Mouse (Mus musculus) right cerebral cortex, postnatal 14 days (tissue): Measurements from ENCODE around the gene Gpr35.
"Not testable (repeated sequence)": the region's sequence is repeated elsewhere in the genome, so short reads cannot be mapped to it uniquely, and the experiment has no call there.

Experiments used
- DNase-seq: peaks from one replicate; pipeline ENCODE4 v3.0.0; 2022

The Gpr35 gene

GRCm38 (mm10) chr1:92934182-92934827 is 16.4 kb upstream of the Gpr35 start, which contains the start of gene Capn10:
TSS of gene Capn10 (plus strand) at chr1:92934376.
- DNase-seq, result peak; percentile 91

GRCm38 (mm10) chr1:92935054-92935962 is 15.4 kb upstream of the Gpr35 start:
- peak; percentile 63 for DNase-seq

DNA sequence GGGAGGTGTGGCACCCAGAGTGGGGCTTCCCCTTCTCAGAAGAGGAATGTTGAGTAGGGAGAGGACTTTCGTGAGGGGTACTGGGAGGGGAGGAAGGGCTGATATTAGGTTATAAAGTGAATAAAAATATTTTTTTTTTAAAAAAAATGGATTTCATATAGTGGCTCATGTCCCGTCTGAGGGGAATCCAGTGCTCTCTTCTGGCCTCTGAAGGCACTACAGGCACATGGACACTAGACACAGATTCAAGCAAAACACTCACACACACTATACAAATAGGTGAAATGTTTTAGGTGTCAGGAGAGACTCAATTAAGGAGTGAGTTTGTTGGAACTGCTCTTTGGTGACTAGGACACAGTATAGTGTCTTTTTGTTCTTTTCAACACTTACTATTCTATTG is 14.7 kb upstream of the Gpr35 start:
- no peak for DNase-seq

DNA sequence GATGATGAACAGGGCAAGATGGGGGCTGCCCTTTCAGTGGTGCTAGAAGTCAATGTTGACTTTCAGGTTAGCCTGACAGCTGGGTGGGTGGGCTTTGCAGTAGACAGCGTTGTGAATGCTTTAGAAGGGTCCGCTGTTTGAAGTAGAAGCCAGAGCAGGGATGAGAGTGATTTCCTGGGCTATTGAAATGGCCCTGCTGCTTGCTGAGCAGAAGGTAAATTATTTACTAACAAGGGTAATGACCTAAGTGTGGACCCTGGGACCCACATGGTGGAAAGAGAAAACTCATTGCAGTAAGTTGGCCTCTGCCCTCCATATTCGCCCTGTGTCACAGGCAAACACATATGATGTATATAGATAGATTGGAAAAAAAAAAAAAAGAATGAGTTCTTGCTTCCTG is 14.2 kb upstream of the Gpr35 start:
- DNase-seq, result no peak

GRCm38 (mm10) chr1:92937797-92938196 is 12.9 kb upstream of the Gpr35 start:
- DNase-seq, result no peak

- no peak for DNase-seq
Observed at GRCm38 (mm10) chr1:92939746-92940145, 10.9 kb upstream of the Gpr35 start.

- DNase-seq, result no peak
Observed at GRCm38 (mm10) chr1:92943219-92943989, 7.3 kb upstream of the Gpr35 start.

DNA sequence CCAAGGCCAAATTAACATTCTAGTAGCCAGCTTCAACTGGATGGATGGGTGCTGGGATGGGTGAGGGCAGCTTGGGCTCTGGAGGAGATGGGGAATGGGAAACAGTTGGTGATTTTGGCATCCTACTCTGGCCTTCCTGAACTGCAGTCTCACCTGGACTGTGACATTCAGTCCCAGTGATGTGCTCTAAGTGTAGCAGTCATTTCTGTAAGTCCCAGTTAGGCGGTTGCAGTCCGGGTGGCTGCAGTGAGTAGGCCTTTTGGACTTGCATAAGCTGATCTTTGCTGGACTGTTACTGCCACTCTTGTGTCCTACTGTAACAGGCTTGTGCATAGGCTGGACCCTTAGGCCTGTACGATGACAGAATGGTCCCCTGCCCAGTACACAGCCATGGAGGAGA is 2.7 kb upstream of the Gpr35 start:
- DNase-seq, result no peak

- DNase-seq, result no peak
Observed at GRCm38 (mm10) chr1:92949426-92949825, 1.2 kb upstream of the Gpr35 start.

- no peak for DNase-seq
Observed at GRCm38 (mm10) chr1:92953641-92954040, 3.0 kb downstream of the Gpr35 start.

DNA sequence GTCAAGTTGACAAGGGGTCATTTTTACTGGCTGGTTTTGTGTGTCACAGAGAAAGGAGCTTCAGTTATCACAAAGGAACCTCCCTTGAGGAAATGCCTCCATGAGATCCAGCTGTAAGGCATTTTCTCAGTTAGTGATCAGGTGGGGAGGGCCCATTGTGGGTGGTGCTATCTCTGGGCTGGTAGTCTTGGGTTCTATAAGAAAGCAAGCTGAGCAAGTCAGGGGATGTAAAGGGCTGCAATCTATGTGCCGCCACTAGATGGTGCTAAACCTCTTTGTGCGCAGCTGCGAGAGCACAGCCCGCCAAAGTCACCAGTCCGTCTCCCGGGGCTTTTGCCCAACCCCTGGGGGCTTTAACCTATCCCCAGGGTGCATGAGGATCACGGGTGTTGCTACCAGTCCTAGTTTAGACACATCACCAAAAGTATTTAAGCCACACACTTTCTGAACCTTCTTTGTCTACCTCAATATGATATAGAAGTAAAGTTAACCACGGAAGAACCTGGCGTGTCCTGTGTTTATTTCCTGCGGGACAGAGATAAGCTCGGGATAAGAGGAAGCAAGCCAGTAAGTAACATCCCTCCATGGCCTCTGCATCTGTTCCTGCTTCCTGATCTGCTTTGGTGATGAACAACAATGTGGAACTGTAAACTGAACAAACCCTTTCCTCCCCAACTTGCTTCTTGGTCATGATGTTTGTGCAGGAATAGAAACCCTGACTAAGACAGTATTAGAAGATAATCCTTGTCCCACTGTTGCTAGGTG is 6.1 kb downstream of the Gpr35 start:
- DNase-seq, result peak; percentile 75

DNA sequence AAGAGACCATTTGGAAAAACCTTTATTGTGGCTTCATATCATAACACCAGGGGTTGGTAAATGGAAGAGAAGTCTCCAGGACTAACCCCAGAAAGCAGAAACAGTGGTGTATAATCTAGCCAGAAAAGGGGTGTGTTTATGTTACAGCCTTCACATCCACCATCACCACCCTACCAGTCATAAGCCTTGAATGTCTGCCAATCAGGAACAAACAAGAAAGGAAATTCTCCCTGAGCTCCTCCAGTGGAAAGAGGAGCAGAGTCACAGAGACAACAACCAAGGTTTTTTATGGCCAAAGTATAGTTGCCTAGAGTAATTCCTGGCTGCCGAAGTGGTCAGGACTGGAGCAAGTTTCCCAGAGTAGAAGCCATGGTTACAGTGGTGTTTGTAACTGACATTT is 8.3 kb downstream of the Gpr35 start:
- no peak for DNase-seq

DNA sequence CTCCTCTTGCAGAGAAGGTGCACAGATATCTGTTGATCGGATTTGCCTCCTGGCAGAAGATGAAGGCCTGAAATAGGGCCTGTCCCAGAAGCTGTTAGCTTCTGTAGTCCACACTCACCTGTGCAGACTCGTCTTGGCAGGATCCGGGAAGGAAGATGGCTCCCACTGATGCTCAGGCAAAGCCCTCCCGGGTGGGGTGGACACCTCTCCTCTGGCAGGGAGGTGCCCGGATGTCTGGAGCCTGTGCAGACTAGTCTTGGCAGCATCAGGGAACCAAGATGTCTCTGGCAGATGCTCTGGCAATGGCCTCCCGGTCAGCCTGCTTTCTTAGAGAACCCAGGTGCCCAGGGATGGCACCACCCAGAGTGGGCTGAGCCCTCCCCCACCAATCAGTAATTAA is 20.1 kb downstream of the Gpr35 start:
- DNase-seq, result not testable (repeated sequence)

- no peak for DNase-seq
Observed at GRCm38 (mm10) chr1:92971879-92972795, 21.5 kb downstream of the Gpr35 start.

GRCm38 (mm10) chr1:92972854-92973253 is 22.2 kb downstream of the Gpr35 start:
- DNase-seq, result peak; percentile 69

DNA sequence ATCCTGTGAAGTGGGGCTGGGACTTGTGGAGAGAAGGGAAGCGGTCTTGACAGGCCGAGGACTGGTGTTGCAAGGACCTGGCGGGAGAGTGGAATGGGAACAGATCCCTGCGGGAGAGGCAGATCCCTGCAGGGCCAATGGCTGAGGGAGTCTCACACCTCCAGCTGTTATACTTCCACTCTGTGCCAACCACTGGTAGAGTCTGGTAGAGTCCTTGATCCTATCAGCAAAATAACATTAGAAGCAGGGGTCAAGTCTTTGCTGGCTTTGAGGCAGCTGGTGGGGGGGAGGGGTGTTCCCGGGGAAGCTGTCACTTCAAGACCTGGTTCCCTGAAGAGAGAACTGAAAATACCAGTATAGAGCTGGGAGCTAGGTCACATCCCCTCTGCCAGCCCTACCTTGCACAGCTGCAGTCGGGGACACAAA is 25.5 kb downstream of the Gpr35 start:
- DNase-seq, result no peak

GRCm38 (mm10) chr1:92978645-92979044 is 28.0 kb downstream of the Gpr35 start:
- no peak for DNase-seq

GRCm38 (mm10) chr1:92979073-92979602 is 28.5 kb downstream of the Gpr35 start:
- no peak for DNase-seq

DNA sequence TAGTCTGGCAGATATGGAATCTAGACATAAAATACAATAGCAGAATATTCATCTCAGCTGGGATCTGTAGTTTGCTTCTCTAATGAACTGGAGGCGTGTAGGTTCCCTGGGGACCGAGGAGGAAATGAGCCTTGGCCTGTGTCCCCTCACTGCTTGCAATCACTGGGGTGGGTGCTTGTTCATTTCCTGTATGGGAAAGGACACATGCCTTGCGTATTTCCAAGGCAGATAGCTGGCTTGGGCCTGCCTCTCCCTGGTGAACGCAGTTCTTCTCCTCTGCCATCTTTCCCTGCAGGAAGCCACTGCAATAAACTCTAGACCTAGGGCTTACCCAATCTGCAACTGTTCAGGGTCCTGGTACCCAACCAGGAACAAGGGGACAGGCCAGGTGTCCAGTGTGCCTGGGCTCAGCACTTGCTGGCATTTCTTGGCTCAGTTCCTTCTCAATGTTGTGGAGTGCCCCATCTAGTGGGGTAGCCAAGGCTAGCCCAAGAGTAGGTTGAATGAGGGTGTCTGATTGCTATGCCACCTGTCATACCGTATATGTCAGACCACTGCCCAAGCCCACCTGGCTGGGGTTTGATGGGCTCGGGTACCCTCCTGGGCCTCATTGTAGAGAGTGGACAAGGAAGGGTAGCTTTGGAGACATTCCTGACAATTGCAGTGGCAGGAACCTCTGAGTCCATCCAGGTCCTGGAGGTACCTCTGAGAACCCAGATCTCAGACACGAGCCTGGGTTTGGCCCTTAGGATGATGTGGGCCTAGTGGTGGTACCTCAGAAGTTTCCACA is 30.6 kb downstream of the Gpr35 start:
- no peak for DNase-seq

- DNase-seq, result no peak
Observed at GRCm38 (mm10) chr1:92982931-92983605, 32.4 kb downstream of the Gpr35 start.
